Mouse (Mus musculus): ENCODE measurements around the gene Mtmr11. TPM values are rescaled to one million over a fixed set of nuclear protein-coding genes. Genes with fewer than 3 reads are reported as not detected.
"Not testable (repeated sequence)": the region's sequence is repeated elsewhere in the genome, so short reads cannot be mapped to it uniquely, and the experiment has no call there.

Mtmr11 gene
- polyA plus RNA-seq, 1 experiment from 2014 or later = 26.6 TPM

GRCm38 (mm10) chr3:96192977-96193376 is 31.2 kb downstream of the Mtmr11 start:
- Histone ChIP-seq H3K27ac (replicated peaks) (no peak overlapping the region), H3K9me3 (replicated peaks) (no peaks in the 10 kb centered on the region), H3K4me2 (replicated peaks) (peak overlapping the region; percentile 8; the same call in 1 of the 2 replicates), H3K36me3 (peaks cover 12% of the 10 kb centered on the region; the same call in 1 of the 2 replicates), H3K4me3 (replicated peaks) (no peak overlapping the region), H3K9ac (no peak overlapping the region), H3K27me3 (no peaks in the 10 kb centered on the region), H3K4me1 (peaks cover 11% of the 10 kb centered on the region)
- WGBS = 33% methylated on average over 12 of the region's 12 CpGs
- no peak for ATAC-seq (ENCODE audit: insufficient number of reproducible peaks, low FRiP score, low TSS enrichment, low read depth)

- WGBS = 75% methylated on average over 10 of the region's 10 CpGs
- no peak for ATAC-seq (ENCODE audit: insufficient number of reproducible peaks, low FRiP score, low TSS enrichment, low read depth)
- peaks cover 8% of the 10 kb centered on the region; the same call in 1 of the 2 replicates for H3K36me3 ChIP-seq
- no peak overlapping the region for H3K4me2 ChIP-seq (replicated peaks)
- H3K4me1 ChIP-seq = peaks cover 14% of the 10 kb centered on the region
- no peaks in the 10 kb centered on the region for H3K9me3 ChIP-seq (replicated peaks)
- no peaks in the 10 kb centered on the region for H3K27me3 ChIP-seq
- H3K4me3 ChIP-seq (replicated peaks) = no peak overlapping the region
- no peak overlapping the region for H3K27ac ChIP-seq (replicated peaks)
- H3K9ac ChIP-seq = no peak overlapping the region
Observed at GRCm38 (mm10) chr3:96194966-96195365, 33.2 kb downstream of the Mtmr11 start.

- 89% methylated on average over 11 of the region's 11 CpGs for WGBS
- no peak for ATAC-seq (ENCODE audit: insufficient number of reproducible peaks, low FRiP score, low TSS enrichment, low read depth)
- Histone ChIP-seq H3K9me3 (replicated peaks) (no peaks in the 10 kb centered on the region), H3K4me1 (peaks cover 14% of the 10 kb centered on the region), H3K4me2 (replicated peaks) (no peak overlapping the region), H3K9ac (no peak overlapping the region), H3K27me3 (no peaks in the 10 kb centered on the region), H3K27ac (replicated peaks) (no peak overlapping the region), H3K36me3 (peaks cover 3% of the 10 kb centered on the region; the same call in 1 of the 2 replicates), H3K4me3 (replicated peaks) (no peak overlapping the region)
Observed at GRCm38 (mm10) chr3:96195616-96196313, 34.0 kb downstream of the Mtmr11 start.

GRCm38 (mm10) chr3:96196437-96197128 is 34.8 kb downstream of the Mtmr11 start:
- H3K4me3 ChIP-seq (replicated peaks) = peak overlapping the region; percentile 75
- peak overlapping the region; percentile 97 for H3K27ac ChIP-seq (replicated peaks)
- no peaks in the 10 kb centered on the region for H3K9me3 ChIP-seq (replicated peaks)
- H3K9ac ChIP-seq = peak overlapping the region; percentile 75
- H3K27me3 ChIP-seq = no peaks in the 10 kb centered on the region
- WGBS = 16% methylated on average over 27 of the region's 27 CpGs
- peak overlapping the region; percentile 88 for H3K4me2 ChIP-seq (replicated peaks)
- no peak for ATAC-seq (ENCODE audit: insufficient number of reproducible peaks, low FRiP score, low TSS enrichment, low read depth)
- H3K36me3 ChIP-seq = peaks cover 2% of the 10 kb centered on the region; the same call in 1 of the 2 replicates
- H3K4me1 ChIP-seq = peaks cover 14% of the 10 kb centered on the region

- Histone ChIP-seq H3K27ac (replicated peaks) (peak overlapping the region; percentile 97), H3K4me1 (peaks cover 14% of the 10 kb centered on the region), H3K9me3 (replicated peaks) (no peaks in the 10 kb centered on the region), H3K36me3 (peaks cover under 1% of the 10 kb centered on the region; the same call in 1 of the 2 replicates), H3K4me3 (replicated peaks) (peak overlapping the region; percentile 75), H3K4me2 (replicated peaks) (peak overlapping the region; percentile 88), H3K27me3 (no peaks in the 10 kb centered on the region), H3K9ac (peak overlapping the region; percentile 75)
- WGBS = under 1% methylated on average over 50 of the region's 50 CpGs
- peak; percentile 96 for ATAC-seq (ENCODE audit: insufficient number of reproducible peaks, low FRiP score, low TSS enrichment, low read depth)
Observed at GRCm38 (mm10) chr3:96197129-96197749, 35.4 kb downstream of the Mtmr11 start.

- H3K4me2 ChIP-seq (replicated peaks) = peak overlapping the region; percentile 88
- 11% methylated on average over 6 of the region's 6 CpGs for WGBS
- no peak for ATAC-seq (ENCODE audit: insufficient number of reproducible peaks, low FRiP score, low TSS enrichment, low read depth)
Observed at GRCm38 (mm10) chr3:96198181-96198580, 36.4 kb downstream of the Mtmr11 start.

GRCm38 (mm10) chr3:96198601-96199251 is 36.9 kb downstream of the Mtmr11 start:
- H3K36me3 ChIP-seq; H3K27me3 ChIP-seq; H3K4me2 ChIP-seq (replicated peaks); H3K27ac ChIP-seq (replicated peaks); H3K9me3 ChIP-seq (replicated peaks); H3K9ac ChIP-seq; ATAC-seq (ENCODE audit: insufficient number of reproducible peaks, low FRiP score, low TSS enrichment, low read depth); H3K4me3 ChIP-seq (replicated peaks): not testable (repeated sequence)
- H3K4me1 ChIP-seq = peaks cover 14% of the 10 kb centered on the region
- 43% methylated on average over 5 of the region's 8 CpGs for WGBS

More at GRCm38 (mm10) chr3:96198181-96198580, 36.4 kb downstream of the Mtmr11 start:
- Histone ChIP-seq H3K4me1 (peaks cover 14% of the 10 kb centered on the region), H3K9me3 (replicated peaks) (no peaks in the 10 kb centered on the region), H3K9ac (no peak overlapping the region), H3K27me3 (no peaks in the 10 kb centered on the region), H3K36me3 (no peaks in the 10 kb centered on the region; the same call in 1 of the 2 replicates), H3K27ac (replicated peaks) (peak overlapping the region; percentile 39; the same call in 1 of the 2 replicates), H3K4me3 (replicated peaks) (peak overlapping the region; percentile 75)

- H3K4me2 ChIP-seq (replicated peaks) = no peak overlapping the region
- no peak for ATAC-seq (ENCODE audit: insufficient number of reproducible peaks, low FRiP score, low TSS enrichment, low read depth)
- H3K27me3 ChIP-seq = no peaks in the 10 kb centered on the region
- no peaks in the 10 kb centered on the region for H3K36me3 ChIP-seq
- no peaks in the 10 kb centered on the region for H3K9me3 ChIP-seq (replicated peaks)
- 44% methylated on average over 2 of the region's 2 CpGs for WGBS
- H3K4me1 ChIP-seq = peaks cover 14% of the 10 kb centered on the region
- no peak overlapping the region for H3K27ac ChIP-seq (replicated peaks)
- no peak overlapping the region for H3K9ac ChIP-seq
- H3K4me3 ChIP-seq (replicated peaks) = no peak overlapping the region
Observed at GRCm38 (mm10) chr3:96199731-96200130, 37.9 kb downstream of the Mtmr11 start.

- 69% methylated on average over 3 of the region's 3 CpGs for WGBS
- H3K27ac ChIP-seq (replicated peaks) = no peak overlapping the region
- H3K4me3 ChIP-seq (replicated peaks) = no peak overlapping the region
- no peaks in the 10 kb centered on the region for H3K36me3 ChIP-seq
- H3K4me2 ChIP-seq (replicated peaks) = no peak overlapping the region
- H3K4me1 ChIP-seq = 0 out of 2 replicates have a peak, but pooled peaks cover 4% of the 10 kb centered on the region
- H3K9me3 ChIP-seq (replicated peaks) = no peaks in the 10 kb centered on the region
- H3K27me3 ChIP-seq = no peaks in the 10 kb centered on the region
- H3K9ac ChIP-seq = no peak overlapping the region
- ATAC-seq (ENCODE audit: insufficient number of reproducible peaks, low FRiP score, low TSS enrichment, low read depth) = no peak
Observed at GRCm38 (mm10) chr3:96207819-96208218, 46.0 kb downstream of the Mtmr11 start.

- Histone ChIP-seq H3K27me3 (no peaks in the 10 kb centered on the region), H3K4me1 (0 out of 2 replicates have a peak, but pooled peaks cover 4% of the 10 kb centered on the region), H3K9ac (no peak overlapping the region), H3K9me3 (replicated peaks) (no peaks in the 10 kb centered on the region), H3K36me3 (no peaks in the 10 kb centered on the region), H3K4me2 (replicated peaks) (no peak overlapping the region), H3K27ac (replicated peaks) (no peak overlapping the region), H3K4me3 (replicated peaks) (no peak overlapping the region)
- ATAC-seq (ENCODE audit: insufficient number of reproducible peaks, low FRiP score, low TSS enrichment, low read depth) = no peak
- WGBS = 21% methylated on average over 15 of the region's 15 CpGs
Observed at GRCm38 (mm10) chr3:96209242-96209641, 47.4 kb downstream of the Mtmr11 start.

Data from embryonic facial prominence, embryonic 15.5 days (tissue).